Mouse (Mus musculus): ENCODE data around the gene Hes2. TPM values are rescaled to one million over a fixed set of nuclear protein-coding genes. Genes with fewer than 3 reads are reported as not detected.
A peak's percentile ranks its signal among the peaks of the same experiment; 100 is the strongest.

Gene Hes2
- polyA plus RNA-seq, 1 experiment from 2014 or later, result not detected

- ATAC-seq (replicated peaks; ENCODE audit: low FRiP score) (no peak), DNase-seq (ENCODE audit: low spot score) (no peak)
- Histone ChIP-seq H3K27me3 (ENCODE audit: control insufficient read depth, insufficient read depth, low read length) (peaks cover 51% of the 10 kb centered on the region), H3K27ac (ENCODE audit: low read depth, low read length) (no peak overlapping the region), H3K4me3 (ENCODE audit: low read depth, low read length) (no peak overlapping the region), H3K9ac (ENCODE audit: low read length) (no peak overlapping the region), H3K9me3 (ENCODE audit: control insufficient read depth, low read length) (no peaks in the 10 kb centered on the region), H3K36me3 (ENCODE audit: control insufficient read depth, insufficient read depth, low read length) (no peaks in the 10 kb centered on the region), H3K4me1 (replicated peaks; ENCODE audit: control insufficient read depth, insufficient read depth, low read length) (peaks cover 6% of the 10 kb centered on the region; the same call in 1 of the 2 replicates), H3K4me2 (ENCODE audit: low read depth, low read length, severe bottlenecking) (no peak overlapping the region)
- WGBS, result 82% methylated on average over 6 of the region's 6 CpGs
Measured at GRCm38 (mm10) chr4:152161601-152162000, 2.9 kb downstream of the Hes2 start.

DNA sequence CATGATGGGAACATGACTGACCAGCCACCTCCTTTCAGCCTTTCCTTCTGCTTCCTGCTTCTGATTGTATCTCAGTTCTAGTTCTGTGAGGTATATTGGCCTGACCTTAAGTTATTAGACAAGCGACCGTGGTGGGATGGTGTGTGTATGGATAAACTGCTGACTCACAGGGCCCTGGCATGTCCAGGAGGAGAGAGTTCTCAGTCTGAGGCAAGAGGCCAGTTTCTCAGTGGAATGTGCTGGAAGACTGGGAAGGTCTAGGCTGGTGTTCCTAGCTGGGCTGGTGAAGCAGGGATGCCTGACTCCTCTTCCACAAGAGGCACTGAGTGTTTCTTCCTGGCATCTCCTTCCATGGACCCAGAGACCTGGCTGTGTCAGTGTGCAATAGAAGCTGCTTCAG, 4.1 kb downstream of the Hes2 start:
- WGBS, result 90% methylated on average over 2 of the region's 2 CpGs
- H3K4me3 ChIP-seq (ENCODE audit: low read depth, low read length), result no peak overlapping the region
- H3K36me3 ChIP-seq (ENCODE audit: control insufficient read depth, insufficient read depth, low read length), result no peaks in the 10 kb centered on the region
- no peaks in the 10 kb centered on the region for H3K9me3 ChIP-seq (ENCODE audit: control insufficient read depth, low read length)
- ATAC-seq (replicated peaks; ENCODE audit: low FRiP score) (no peak), DNase-seq (ENCODE audit: low spot score) (no peak)
- H3K4me2 ChIP-seq (ENCODE audit: low read depth, low read length, severe bottlenecking), result no peak overlapping the region
- peaks cover 44% of the 10 kb centered on the region for H3K27me3 ChIP-seq (ENCODE audit: control insufficient read depth, insufficient read depth, low read length)
- peaks cover 6% of the 10 kb centered on the region; the same call in 1 of the 2 replicates for H3K4me1 ChIP-seq (replicated peaks; ENCODE audit: control insufficient read depth, insufficient read depth, low read length)
- H3K27ac ChIP-seq (ENCODE audit: low read depth, low read length), result no peak overlapping the region
- H3K9ac ChIP-seq (ENCODE audit: low read length), result no peak overlapping the region

DNA sequence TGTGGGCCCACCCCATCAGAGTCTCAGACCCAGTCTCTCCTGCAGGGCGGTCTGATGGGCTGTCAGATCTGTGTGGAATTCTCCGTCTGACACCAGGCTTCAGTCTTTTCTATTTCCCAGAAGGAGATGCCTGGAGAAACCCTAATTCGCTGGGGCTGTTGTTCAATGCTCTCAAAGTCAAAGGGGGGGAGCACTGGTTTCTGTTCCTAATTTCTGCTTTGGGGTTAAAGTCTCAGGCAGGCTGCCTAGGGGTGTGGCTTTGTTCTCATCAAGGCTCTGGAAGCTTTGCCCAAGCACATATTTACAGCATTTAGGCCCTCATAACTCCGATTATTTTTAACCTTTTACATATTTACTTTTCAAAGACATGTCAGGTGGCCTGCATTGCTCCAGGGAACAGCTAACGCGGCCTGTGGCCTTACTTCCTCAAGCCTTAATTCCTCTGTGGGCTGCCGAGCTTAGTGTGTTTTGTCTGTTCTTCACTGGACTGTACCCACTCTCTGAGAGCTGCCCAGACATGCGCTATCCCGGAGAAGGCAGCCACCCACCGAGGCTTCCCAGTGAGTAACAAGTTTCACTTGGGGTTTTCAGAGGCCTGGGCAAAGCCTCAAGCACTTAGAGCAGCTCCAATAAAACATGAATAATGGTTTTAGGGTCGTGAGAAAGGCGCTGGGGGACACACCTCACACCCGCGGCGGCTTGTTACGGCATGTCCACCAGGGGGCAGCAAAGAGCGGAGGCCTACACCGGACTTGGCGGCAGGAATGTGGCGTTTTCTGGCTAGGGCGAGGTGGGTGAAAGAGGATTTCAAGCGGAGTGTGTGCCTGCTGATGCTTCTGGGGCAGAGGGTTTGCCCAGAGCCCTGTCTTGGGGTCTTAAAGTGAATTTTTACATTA, 6.6 kb downstream of the Hes2 start:
- no peak overlapping the region for H3K27ac ChIP-seq (ENCODE audit: low read depth, low read length)
- WGBS, result 30% methylated on average over 22 of the region's 22 CpGs
- no peaks in the 10 kb centered on the region for H3K9me3 ChIP-seq (ENCODE audit: control insufficient read depth, low read length)

GRCm38 (mm10) chr4:152168052-152168451, 9.4 kb downstream of the Hes2 start:
- DNase-seq (ENCODE audit: low spot score) (no peak), ATAC-seq (replicated peaks; ENCODE audit: low FRiP score) (no peak)
- H3K9me3 ChIP-seq (ENCODE audit: control insufficient read depth, low read length), result no peaks in the 10 kb centered on the region; the same call in 1 of the 2 replicates
- no peak overlapping the region for H3K27ac ChIP-seq (ENCODE audit: low read depth, low read length)
- H3K4me3 ChIP-seq (ENCODE audit: low read depth, low read length), result no peak overlapping the region
- H3K4me1 ChIP-seq (replicated peaks; ENCODE audit: control insufficient read depth, insufficient read depth, low read length), result no peaks in the 10 kb centered on the region
- H3K27me3 ChIP-seq (ENCODE audit: control insufficient read depth, insufficient read depth, low read length), result no peaks in the 10 kb centered on the region
- no peak overlapping the region for H3K4me2 ChIP-seq (ENCODE audit: low read depth, low read length, severe bottlenecking)
- no peak overlapping the region for H3K9ac ChIP-seq (ENCODE audit: low read length)
- WGBS, result 71% methylated on average over 8 of the region's 8 CpGs
- no peaks in the 10 kb centered on the region for H3K36me3 ChIP-seq (ENCODE audit: control insufficient read depth, insufficient read depth, low read length)

More for the DNA sequence above, 6.6 kb downstream of the Hes2 start:
- peak; percentile 86 for DNase-seq (ENCODE audit: low spot score)
- no peaks in the 10 kb centered on the region for H3K4me1 ChIP-seq (replicated peaks; ENCODE audit: control insufficient read depth, insufficient read depth, low read length)
- no peak overlapping the region for H3K4me3 ChIP-seq (ENCODE audit: low read depth, low read length)
- ATAC-seq (replicated peaks; ENCODE audit: low FRiP score), result 0 out of 2 replicates have a peak, but pooled peaks have one; percentile 12
- no peak overlapping the region for H3K9ac ChIP-seq (ENCODE audit: low read length)
- H3K36me3 ChIP-seq (ENCODE audit: control insufficient read depth, insufficient read depth, low read length), result no peaks in the 10 kb centered on the region
- H3K4me2 ChIP-seq (ENCODE audit: low read depth, low read length, severe bottlenecking), result no peak overlapping the region
- H3K27me3 ChIP-seq (ENCODE audit: control insufficient read depth, insufficient read depth, low read length), result peaks cover 19% of the 10 kb centered on the region

DNA sequence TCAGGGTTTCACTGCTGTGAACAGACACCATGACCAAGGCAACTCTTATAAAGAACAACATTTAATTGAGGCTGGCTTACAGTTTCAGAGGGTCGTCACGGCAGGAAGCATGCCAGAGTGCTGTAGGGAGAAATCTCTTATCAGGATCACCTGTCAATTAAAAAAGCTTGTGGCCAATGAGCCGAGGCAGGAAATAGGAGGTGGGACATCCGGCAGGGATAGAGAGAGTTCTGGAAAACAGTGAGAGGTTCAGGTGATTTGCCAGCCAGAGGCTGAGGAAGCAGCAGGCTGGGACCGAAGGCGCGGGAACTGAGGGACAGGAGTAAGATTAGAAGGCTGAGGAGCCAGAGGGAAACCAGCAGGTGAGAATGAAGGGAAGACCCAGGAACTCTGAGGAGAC, 10.4 kb downstream of the Hes2 start:
- Histone ChIP-seq H3K36me3 (ENCODE audit: control insufficient read depth, insufficient read depth, low read length) (no peaks in the 10 kb centered on the region), H3K4me1 (replicated peaks; ENCODE audit: control insufficient read depth, insufficient read depth, low read length) (no peaks in the 10 kb centered on the region), H3K27ac (ENCODE audit: low read depth, low read length) (no peak overlapping the region), H3K9me3 (ENCODE audit: control insufficient read depth, low read length) (no peaks in the 10 kb centered on the region; the same call in 1 of the 2 replicates), H3K9ac (ENCODE audit: low read length) (no peak overlapping the region), H3K4me3 (ENCODE audit: low read depth, low read length) (no peak overlapping the region), H3K4me2 (ENCODE audit: low read depth, low read length, severe bottlenecking) (no peak overlapping the region), H3K27me3 (ENCODE audit: control insufficient read depth, insufficient read depth, low read length) (no peaks in the 10 kb centered on the region)
- ATAC-seq (replicated peaks; ENCODE audit: low FRiP score), result no peak
- DNase-seq (ENCODE audit: low spot score), result no peak
- WGBS, result 85% methylated on average over 7 of the region's 7 CpGs

DNA sequence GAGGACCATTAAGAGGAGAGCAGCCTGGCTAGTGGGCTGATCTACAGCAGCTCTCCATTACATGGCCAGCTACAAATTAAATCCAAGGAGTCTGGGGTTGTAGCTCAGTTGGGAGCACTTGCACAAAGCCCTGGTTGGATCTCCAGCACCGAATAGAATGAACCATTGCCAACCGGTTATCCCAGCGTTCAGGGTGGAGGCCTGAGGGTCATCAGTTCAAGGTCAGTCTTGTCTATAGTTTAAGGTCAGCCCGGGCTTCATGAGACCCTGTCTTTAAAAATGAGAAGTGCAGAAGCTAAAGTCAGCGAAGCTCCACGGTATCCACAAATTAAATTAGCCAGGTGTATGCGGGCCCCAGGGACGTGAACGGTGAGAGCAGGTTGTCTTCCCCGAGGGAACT, 11.6 kb downstream of the Hes2 start:
- H3K36me3 ChIP-seq (ENCODE audit: control insufficient read depth, insufficient read depth, low read length), result no peaks in the 10 kb centered on the region
- H3K9ac ChIP-seq (ENCODE audit: low read length), result no peak overlapping the region
- H3K4me2 ChIP-seq (ENCODE audit: low read depth, low read length, severe bottlenecking), result no peak overlapping the region
- H3K27me3 ChIP-seq (ENCODE audit: control insufficient read depth, insufficient read depth, low read length), result peaks cover 2% of the 10 kb centered on the region; the same call in 1 of the 2 replicates
- H3K27ac ChIP-seq (ENCODE audit: low read depth, low read length), result no peak overlapping the region
- no peaks in the 10 kb centered on the region for H3K4me1 ChIP-seq (replicated peaks; ENCODE audit: control insufficient read depth, insufficient read depth, low read length)
- H3K4me3 ChIP-seq (ENCODE audit: low read depth, low read length), result no peak overlapping the region
- H3K9me3 ChIP-seq (ENCODE audit: control insufficient read depth, low read length), result no peaks in the 10 kb centered on the region; the same call in 1 of the 2 replicates
- DNase-seq (ENCODE audit: low spot score) (no peak), ATAC-seq (replicated peaks; ENCODE audit: low FRiP score) (no peak)
- 86% methylated on average over 10 of the region's 10 CpGs for WGBS

DNA sequence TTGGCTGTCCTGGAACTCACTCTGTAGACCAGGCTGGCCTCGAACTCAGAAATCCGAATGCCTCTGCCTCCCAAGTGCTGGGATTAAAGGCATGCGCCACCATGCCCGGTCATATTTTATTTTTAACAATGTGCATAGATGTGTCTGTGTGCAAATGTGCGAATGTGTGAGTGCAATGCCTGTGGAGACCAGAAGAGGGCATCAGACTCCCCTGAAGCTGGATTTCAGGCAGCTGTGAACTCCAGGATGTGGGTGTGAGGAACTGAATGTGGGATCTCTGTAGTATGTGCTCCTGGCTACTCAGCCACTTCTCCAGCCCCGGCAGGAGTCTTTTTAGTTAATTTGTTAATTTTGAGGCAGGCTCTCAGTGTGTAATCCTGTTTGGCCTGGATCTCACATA, 12.9 kb downstream of the Hes2 start:
- Histone ChIP-seq H3K27ac (ENCODE audit: low read depth, low read length) (no peak overlapping the region), H3K9ac (ENCODE audit: low read length) (no peak overlapping the region), H3K27me3 (ENCODE audit: control insufficient read depth, insufficient read depth, low read length) (peaks cover 4% of the 10 kb centered on the region; the same call in 1 of the 2 replicates), H3K4me1 (replicated peaks; ENCODE audit: control insufficient read depth, insufficient read depth, low read length) (no peaks in the 10 kb centered on the region), H3K4me3 (ENCODE audit: low read depth, low read length) (no peak overlapping the region), H3K4me2 (ENCODE audit: low read depth, low read length, severe bottlenecking) (no peak overlapping the region), H3K9me3 (ENCODE audit: control insufficient read depth, low read length) (no peaks in the 10 kb centered on the region; the same call in 1 of the 2 replicates), H3K36me3 (ENCODE audit: control insufficient read depth, insufficient read depth, low read length) (no peaks in the 10 kb centered on the region)
- DNase-seq (ENCODE audit: low spot score), result no peak
- WGBS, result 80% methylated on average over 6 of the region's 6 CpGs
- no peak for ATAC-seq (replicated peaks; ENCODE audit: low FRiP score)

DNA sequence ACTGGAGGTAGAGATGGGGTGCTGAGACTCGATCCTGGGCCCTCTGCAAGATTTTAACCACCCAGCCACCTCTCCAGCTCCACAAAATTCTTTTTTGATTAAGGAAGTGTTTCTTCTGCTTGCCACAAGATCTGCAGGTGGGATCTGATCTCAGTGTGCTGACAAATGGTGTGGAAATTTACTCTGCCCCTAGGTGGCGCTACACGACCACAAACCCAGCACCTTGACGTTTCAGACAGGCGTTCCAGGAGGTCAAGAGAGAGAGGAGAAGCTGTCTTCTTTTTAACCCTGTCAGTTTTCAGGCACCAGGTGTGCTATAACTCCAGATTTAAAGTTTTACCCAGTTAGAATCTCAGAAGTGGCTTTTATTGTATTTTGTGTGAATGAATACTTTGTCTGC, 14.4 kb downstream of the Hes2 start:
- Histone ChIP-seq H3K4me3 (ENCODE audit: low read depth, low read length) (no peak overlapping the region), H3K9ac (ENCODE audit: low read length) (no peak overlapping the region), H3K4me1 (replicated peaks; ENCODE audit: control insufficient read depth, insufficient read depth, low read length) (0 out of 2 replicates have a peak, but pooled peaks cover 3% of the 10 kb centered on the region), H3K27me3 (ENCODE audit: control insufficient read depth, insufficient read depth, low read length) (peaks cover 4% of the 10 kb centered on the region; the same call in 1 of the 2 replicates), H3K9me3 (ENCODE audit: control insufficient read depth, low read length) (no peaks in the 10 kb centered on the region; the same call in 1 of the 2 replicates), H3K36me3 (ENCODE audit: control insufficient read depth, insufficient read depth, low read length) (no peaks in the 10 kb centered on the region), H3K4me2 (ENCODE audit: low read depth, low read length, severe bottlenecking) (no peak overlapping the region), H3K27ac (ENCODE audit: low read depth, low read length) (no peak overlapping the region)
- DNase-seq (ENCODE audit: low spot score) (peak; percentile 88), ATAC-seq (replicated peaks; ENCODE audit: low FRiP score) (no peak)
- 2% methylated on average over 5 of the region's 5 CpGs for WGBS

Measured in forebrain, embryonic 11.5 days (tissue).